Mouse (Mus musculus) subcutaneous adipose tissue, adult 2 months (tissue): Measurements from ENCODE around the gene Slc45a2. TPM values are rescaled to one million over a fixed set of nuclear protein-coding genes. Genes with fewer than 3 reads are reported as not detected.

Experiments used
- polyA plus RNA-seq: library from polyadenylated mRNA; depleted of rRNA; stranded (reverse); fragments of >200 nt; gene quantifications from 2 replicates; pipeline ENCODE4 v1.2.3, GENCODE M21; 2012; ENCODE audit warnings: low replicate concordance; rRNA removed

Slc45a2 gene
- 0.03 TPM in 1 of 2 replicates, not detected in the other for polyA plus RNA-seq

GRCm38 (mm10) chr15:11000421-11000820 is at the start of gene Slc45a2:
Slc45a2 (plus strand) TSS chr15:11000721.

GRCm38 (mm10) chr15:10951951-10952759 is 48.4 kb upstream of the Slc45a2 start, which contains the start of gene C1qtnf3:
C1qtnf3 (plus strand) TSS chr15:10952332.

GRCm38 (mm10) chr15:10981377-10982063 is 19.0 kb upstream of the Slc45a2 start, which contains the start of gene Amacr:
Amacr (plus strand) TSS chr15:10981756.

GRCm38 (mm10) chr15:11037711-11038110 is 37.2 kb downstream of the Slc45a2 start, which contains the start of gene Rxfp3:
Rxfp3 (minus strand) TSS chr15:11037991.

GRCm38 (mm10) chr15:11064558-11065411 is 64.3 kb downstream of the Slc45a2 start, which contains the start of gene Adamts12:
Adamts12 (plus strand) TSS chr15:11064790.

Other genes starting within 250 kb of the Slc45a2 start
- gene C1qtnf3, start 48.4 kb upstream of the Slc45a2 start, polyA plus RNA-seq, result 7.9 and 76.5 TPM in 2 replicates
- gene Amacr, start 19.0 kb upstream of the Slc45a2 start, polyA plus RNA-seq, result 9.5 and 10.4 TPM in 2 replicates
- 0.04 and 0.05 TPM in 2 replicates for gene Rxfp3, start 37.3 kb downstream of the Slc45a2 start, polyA plus RNA-seq
- 10.2 and 11.8 TPM in 2 replicates for gene Adamts12, start 64.1 kb downstream of the Slc45a2 start, polyA plus RNA-seq